Mouse (Mus musculus) embryonic fibroblast, embryonic 13.5 days (primary cell): ENCODE measurements at regions not wholly inside any gene's neighbourhood (a gene's known extent, or its start where the extent isn't known, plus 50 kb on each side); places are given as distances from the start of the nearest gene placed in this dataset.
A peak's percentile ranks its signal among the peaks of the same experiment; 100 is the strongest.
"Not testable (repeated sequence)": the region's sequence is repeated elsewhere in the genome, so short reads cannot be mapped to it uniquely, and the experiment has no call there.

Source experiments
- H3K27ac ChIP-seq: 2 replicates; pipeline ENCODE4 v1.5.1; 2012; ENCODE audit warnings: low read length, control low read depth, inconsistent platforms; ENCODE audit not compliant: insufficient read depth
- H3K4me1 ChIP-seq: 2 replicates; pipeline ENCODE4 v1.6.1; 2011; ENCODE audit warnings: low read length; ENCODE audit not compliant: control insufficient read depth, insufficient read depth
- H3K4me3 ChIP-seq: 2 replicates; pipeline ENCODE4 v1.5.1; 2011; ENCODE audit warnings: mild to moderate bottlenecking, control low read depth, low read length; ENCODE audit not compliant: insufficient read depth
- CTCF ChIP-seq: IDR thresholded peaks from 2 replicates; pipeline ENCODE4 v1.5.1; 2011; ENCODE audit warnings: mild to moderate bottlenecking, control low read depth, low read length, moderate library complexity, borderline replicate concordance; ENCODE audit not compliant: insufficient read depth
- POLR2A ChIP-seq: IDR thresholded peaks from 2 replicates; pipeline ENCODE4 v1.6.1; 2011; ENCODE audit warnings: low read depth, mild to moderate bottlenecking, control low read depth, low read length, moderate library complexity

- H3K4me1 ChIP-seq = no peaks in the 10 kb centered on the region
- no peak for TF ChIP-seq POLR2A
- TF ChIP-seq CTCF = no peak
- no peak overlapping the region for H3K27ac ChIP-seq
- no peak overlapping the region for H3K4me3 ChIP-seq
Observed at GRCm38 (mm10) chr13:26464096-26464495, 305.9 kb downstream of the Hdgfl1 start.

GRCm38 (mm10) chr13:26457487-26458253, 312.3 kb downstream of the Hdgfl1 start:
- TF ChIP-seq CTCF (no peak), POLR2A (no peak)
- H3K4me3 ChIP-seq = no peak overlapping the region
- H3K4me1 ChIP-seq = no peaks in the 10 kb centered on the region
- H3K27ac ChIP-seq = no peak overlapping the region; the same call in 1 of the 2 replicates

DNA sequence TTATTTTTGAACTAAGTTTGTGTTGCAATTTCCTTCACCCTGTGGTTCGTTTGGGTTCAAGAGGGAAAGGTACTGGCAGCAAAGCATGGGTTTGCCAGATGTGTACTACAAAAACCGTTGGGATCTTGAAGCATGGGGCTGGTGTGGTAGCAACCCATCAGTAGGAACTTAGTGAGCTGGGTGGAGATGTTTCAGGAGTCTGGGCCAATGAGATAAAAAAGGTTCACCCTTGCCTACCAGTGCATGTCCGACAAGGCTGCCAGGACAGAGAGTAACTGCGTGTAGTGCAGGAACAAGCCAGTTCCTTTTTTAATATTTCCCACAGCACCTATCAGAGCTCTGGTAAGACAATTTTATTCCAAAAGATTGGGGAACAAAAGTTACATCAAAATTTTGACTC, 343.3 kb downstream of the Hdgfl1 start:
- no peak for TF ChIP-seq POLR2A
- TF ChIP-seq CTCF = no peak
- Histone ChIP-seq H3K4me3 (no peak overlapping the region), H3K27ac (no peak overlapping the region), H3K4me1 (no peaks in the 10 kb centered on the region)

GRCm38 (mm10) chr13:26424513-26424912, 345.5 kb downstream of the Hdgfl1 start:
- H3K4me1 ChIP-seq = no peaks in the 10 kb centered on the region
- no peak overlapping the region for H3K27ac ChIP-seq
- TF ChIP-seq CTCF (no peak), POLR2A (no peak)
- no peak overlapping the region for H3K4me3 ChIP-seq

DNA sequence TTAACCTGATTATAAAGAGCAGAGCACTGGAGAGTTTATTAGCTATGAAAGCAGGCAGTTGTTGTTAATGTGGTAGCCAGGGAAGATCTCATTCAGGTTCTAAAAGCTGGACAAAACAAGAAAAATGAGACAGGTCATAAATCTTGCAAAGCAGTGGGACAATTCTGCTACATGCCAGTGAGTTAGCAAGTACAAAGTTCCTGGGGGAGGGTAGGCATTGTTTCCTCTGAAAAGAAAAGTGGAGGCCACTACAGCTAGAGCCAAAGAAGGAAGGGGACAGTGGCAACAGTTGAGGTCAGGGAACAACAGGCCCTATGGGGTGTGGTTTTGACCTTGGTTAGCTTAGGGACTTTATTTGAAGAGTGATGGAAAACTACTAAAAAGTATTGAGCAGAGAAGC, 364.2 kb downstream of the Hdgfl1 start:
- no peak overlapping the region for H3K27ac ChIP-seq
- H3K4me1 ChIP-seq = no peaks in the 10 kb centered on the region
- H3K4me3 ChIP-seq = no peak overlapping the region
- TF ChIP-seq CTCF = no peak
- TF ChIP-seq POLR2A = no peak

DNA sequence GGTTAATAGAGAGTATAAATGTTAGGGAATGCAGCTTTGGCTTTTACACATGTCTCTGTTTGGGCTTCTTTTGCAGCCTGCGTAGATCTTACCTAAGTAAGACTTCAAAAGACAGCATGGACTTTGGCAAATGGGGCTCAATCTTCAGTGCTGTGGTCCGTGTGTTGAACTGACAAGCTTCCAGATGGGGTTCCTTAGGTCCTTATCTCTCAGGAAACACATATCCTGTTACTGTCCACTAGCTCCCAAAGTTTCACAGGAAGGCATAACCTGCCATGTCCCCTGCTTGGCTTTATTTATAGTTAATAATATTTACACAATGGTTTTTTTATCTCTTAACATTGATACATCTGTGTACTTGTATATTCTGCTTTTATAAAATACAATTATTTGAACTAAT, 365.3 kb downstream of the Hdgfl1 start:
- TF ChIP-seq POLR2A (no peak), CTCF (no peak)
- Histone ChIP-seq H3K27ac (no peak overlapping the region), H3K4me1 (no peaks in the 10 kb centered on the region), H3K4me3 (no peak overlapping the region)

- H3K4me1 ChIP-seq = peaks cover under 1% of the 10 kb centered on the region; the same call in 1 of the 2 replicates
- no peak overlapping the region for H3K27ac ChIP-seq
- TF ChIP-seq CTCF = no peak
- TF ChIP-seq POLR2A = no peak
- H3K4me3 ChIP-seq = no peak overlapping the region
Observed at GRCm38 (mm10) chr13:26387861-26388621, 381.9 kb downstream of the Hdgfl1 start.

GRCm38 (mm10) chr13:26382631-26383030, 387.3 kb downstream of the Hdgfl1 start:
- Histone ChIP-seq H3K4me1 (peaks cover 4% of the 10 kb centered on the region; the same call in 1 of the 2 replicates), H3K27ac (peak overlapping the region; percentile 71), H3K4me3 (no peak overlapping the region)
- TF ChIP-seq POLR2A (no peak), CTCF (no peak)

DNA sequence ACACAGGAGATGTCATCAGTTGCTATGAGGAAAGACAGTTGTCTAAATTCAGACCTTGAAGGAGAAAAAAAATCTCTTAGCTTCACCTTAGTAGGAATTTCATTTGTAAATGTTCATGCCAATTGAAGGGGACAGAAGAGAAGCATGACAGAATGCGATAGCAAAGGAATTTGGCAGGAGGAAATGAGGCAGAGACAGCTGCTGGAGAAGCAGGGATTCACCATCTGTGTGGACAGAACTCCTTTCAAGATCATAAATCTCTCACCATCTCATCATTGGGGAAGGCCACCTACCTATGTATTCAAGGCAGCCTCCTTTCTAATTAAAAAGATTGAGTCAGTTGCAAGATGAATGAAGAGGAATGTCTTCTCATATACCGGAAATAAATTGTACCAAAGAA, 387.8 kb downstream of the Hdgfl1 start:
- TF ChIP-seq CTCF = no peak
- no peak for TF ChIP-seq POLR2A
- H3K4me3 ChIP-seq = no peak overlapping the region
- H3K4me1 ChIP-seq = peaks cover 4% of the 10 kb centered on the region; the same call in 1 of the 2 replicates
- peak overlapping the region; percentile 71 for H3K27ac ChIP-seq

DNA sequence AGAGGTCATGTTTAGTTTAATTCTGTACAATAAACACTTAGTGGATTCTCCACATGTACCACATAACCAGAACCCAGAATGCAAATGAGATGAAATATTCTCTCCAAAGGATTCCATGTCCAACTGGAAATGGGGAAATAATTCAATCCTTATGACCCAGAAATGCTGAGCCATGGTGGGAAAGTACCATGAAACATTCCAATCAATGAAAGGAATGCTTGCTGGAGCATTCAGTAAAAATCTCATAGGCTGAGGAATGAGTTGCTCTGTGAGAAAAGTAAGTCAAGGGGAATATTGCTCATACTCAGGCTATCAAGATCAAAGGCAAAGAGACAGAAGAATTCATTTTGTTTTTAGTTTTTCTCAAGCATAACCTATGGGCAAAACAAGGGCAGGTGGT, 394.4 kb downstream of the Hdgfl1 start:
- H3K4me3 ChIP-seq = no peak overlapping the region
- no peak for TF ChIP-seq POLR2A
- no peak for TF ChIP-seq CTCF
- H3K27ac ChIP-seq = peak overlapping the region; percentile 98
- peaks cover 3% of the 10 kb centered on the region; the same call in 1 of the 2 replicates for H3K4me1 ChIP-seq

- H3K4me1 ChIP-seq, H3K4me3 ChIP-seq, H3K27ac ChIP-seq: not testable (repeated sequence)
Observed at GRCm38 (mm10) chr13:26365911-26366310, 404.1 kb downstream of the Hdgfl1 start.
